Mouse (Mus musculus) kidney, embryonic 16.5 days (tissue): ENCODE data around the gene Osm. TPM values are rescaled to one million over a fixed set of nuclear protein-coding genes. Genes with fewer than 3 reads are reported as not detected.

ENCODE experiments used
- ATAC-seq: fragments of 200-750 bp; cut with Nextera tagmentation; 2 replicates; pipeline ENCODE4 v1.8.0; 2017; ENCODE audit warnings: moderate TSS enrichment; ENCODE audit not compliant: low FRiP score, low TSS enrichment
- H3K27ac ChIP-seq: fragments of 300-500 bp; sonication (generic); 2 replicates; pipeline ENCODE4 v1.5.1; 2014; ENCODE audit warnings: low read length
- H3K27me3 ChIP-seq: fragments of 300-500 bp; sonication (generic); 2 replicates; pipeline ENCODE4 v1.6.1; 2014; ENCODE audit warnings: low read length, control low read depth, mixed read lengths; ENCODE audit not compliant: insufficient read depth
- H3K36me3 ChIP-seq: fragments of 300-500 bp; sonication (generic); 2 replicates; pipeline ENCODE4 v1.6.1; 2014; ENCODE audit warnings: low read length, control low read depth, mixed read lengths; ENCODE audit not compliant: insufficient read depth
- H3K4me1 ChIP-seq: fragments of 300-500 bp; sonication (generic); 2 replicates; pipeline ENCODE4 v1.6.1; 2014; ENCODE audit warnings: low read length, control low read depth, mixed read lengths; ENCODE audit not compliant: insufficient read depth
- H3K4me2 ChIP-seq: fragments of 300-500 bp; sonication (generic); replicated peaks from 2 replicates; pipeline ENCODE4 v1.6.1; 2014; ENCODE audit warnings: low read depth, low read length
- H3K4me3 ChIP-seq: fragments of 300-500 bp; sonication (generic); 2 replicates; pipeline ENCODE4 v1.5.1; 2014; ENCODE audit warnings: mild to moderate bottlenecking, low read length
- H3K9ac ChIP-seq: fragments of 300-500 bp; sonication (generic); replicated peaks from 2 replicates; pipeline ENCODE4 v1.6.1; 2014; ENCODE audit warnings: low read length
- H3K9me3 ChIP-seq: fragments of 300-500 bp; sonication (generic); 2 replicates; pipeline ENCODE4 v1.6.1; 2016; ENCODE audit warnings: low read length, control low read depth
- WGBS: fragments of 180-500 bp; shearing (Covaris S2); extraction: QIAGEN DNeasy Blood & Tissue Kit; methylation state at CpG from one replicate; pipeline ENCODE4 v1.1.7; 2014; 5-methylcytosine and 5-hydroxymethylcytosine counted together
- polyA plus RNA-seq: library from polyadenylated mRNA; unstranded; fragments of >200 nt; fragmentation: Nextera tagmentation; extraction: Ambion mirVana; gene quantifications from 2 replicates; pipeline ENCODE4 v1.2.1, GENCODE M21; 2015

Gene Osm
- polyA plus RNA-seq, 1 experiment from 2014 or later: not detected

DNA sequence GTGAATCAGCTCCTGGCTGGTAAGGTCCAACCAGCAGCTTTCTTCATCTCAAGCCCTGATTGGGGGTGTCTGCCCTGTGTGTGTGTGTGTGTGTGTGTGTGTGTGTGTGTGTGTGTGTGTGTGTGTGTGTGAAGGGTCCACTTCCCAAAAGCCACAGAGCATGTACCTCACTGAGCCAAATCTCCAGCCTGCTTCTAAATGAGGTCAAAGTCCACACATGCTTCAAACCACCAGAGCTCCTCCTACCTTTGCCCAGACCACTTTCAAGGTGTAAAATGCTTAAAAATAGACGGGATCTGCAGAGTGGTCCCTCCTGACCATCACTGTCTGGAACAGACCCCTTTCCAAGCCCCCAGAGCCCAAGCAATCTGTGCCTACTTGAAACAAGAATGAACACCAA, 27.1 kb downstream of the Osm start:
- H3K27ac ChIP-seq: 0 out of 2 replicates have a peak overlapping the region, but pooled peaks have one; percentile 24
- no peak overlapping the region for H3K4me3 ChIP-seq
- no peaks in the 10 kb centered on the region for H3K36me3 ChIP-seq
- H3K9ac ChIP-seq: no peak overlapping the region
- no peak for ATAC-seq
- no peak overlapping the region for H3K4me2 ChIP-seq
- WGBS: 31% methylated on average over 1 of the region's 1 CpGs
- no peaks in the 10 kb centered on the region for H3K9me3 ChIP-seq
- peaks cover 20% of the 10 kb centered on the region for H3K27me3 ChIP-seq
- H3K4me1 ChIP-seq: peaks cover 55% of the 10 kb centered on the region

DNA sequence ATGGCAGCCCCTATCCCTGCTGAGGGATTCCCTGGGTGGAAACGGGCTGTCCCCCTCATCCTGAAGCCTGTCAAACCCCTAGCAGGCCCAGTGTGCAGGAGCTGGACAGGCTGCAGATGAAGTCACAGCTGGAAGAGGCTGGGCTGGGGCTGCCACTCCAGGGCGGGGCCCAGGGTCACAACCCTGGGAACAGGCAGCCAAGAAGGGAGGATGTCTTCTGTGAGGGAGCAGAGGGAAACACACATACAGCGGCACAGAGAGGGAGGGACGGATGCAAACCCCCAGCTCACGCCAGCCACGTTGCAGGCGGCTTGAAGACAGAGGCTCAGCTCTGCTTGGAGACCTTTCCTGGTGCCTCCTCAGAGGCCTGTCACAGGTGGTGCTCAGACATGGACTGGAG, 27.8 kb downstream of the Osm start:
- Histone ChIP-seq H3K9ac (no peak overlapping the region), H3K27ac (no peak overlapping the region), H3K9me3 (no peaks in the 10 kb centered on the region), H3K27me3 (peaks cover 20% of the 10 kb centered on the region), H3K4me1 (peaks cover 55% of the 10 kb centered on the region), H3K4me2 (no peak overlapping the region), H3K36me3 (no peaks in the 10 kb centered on the region), H3K4me3 (no peak overlapping the region)
- no peak for ATAC-seq
- WGBS: 57% methylated on average over 7 of the region's 7 CpGs

DNA sequence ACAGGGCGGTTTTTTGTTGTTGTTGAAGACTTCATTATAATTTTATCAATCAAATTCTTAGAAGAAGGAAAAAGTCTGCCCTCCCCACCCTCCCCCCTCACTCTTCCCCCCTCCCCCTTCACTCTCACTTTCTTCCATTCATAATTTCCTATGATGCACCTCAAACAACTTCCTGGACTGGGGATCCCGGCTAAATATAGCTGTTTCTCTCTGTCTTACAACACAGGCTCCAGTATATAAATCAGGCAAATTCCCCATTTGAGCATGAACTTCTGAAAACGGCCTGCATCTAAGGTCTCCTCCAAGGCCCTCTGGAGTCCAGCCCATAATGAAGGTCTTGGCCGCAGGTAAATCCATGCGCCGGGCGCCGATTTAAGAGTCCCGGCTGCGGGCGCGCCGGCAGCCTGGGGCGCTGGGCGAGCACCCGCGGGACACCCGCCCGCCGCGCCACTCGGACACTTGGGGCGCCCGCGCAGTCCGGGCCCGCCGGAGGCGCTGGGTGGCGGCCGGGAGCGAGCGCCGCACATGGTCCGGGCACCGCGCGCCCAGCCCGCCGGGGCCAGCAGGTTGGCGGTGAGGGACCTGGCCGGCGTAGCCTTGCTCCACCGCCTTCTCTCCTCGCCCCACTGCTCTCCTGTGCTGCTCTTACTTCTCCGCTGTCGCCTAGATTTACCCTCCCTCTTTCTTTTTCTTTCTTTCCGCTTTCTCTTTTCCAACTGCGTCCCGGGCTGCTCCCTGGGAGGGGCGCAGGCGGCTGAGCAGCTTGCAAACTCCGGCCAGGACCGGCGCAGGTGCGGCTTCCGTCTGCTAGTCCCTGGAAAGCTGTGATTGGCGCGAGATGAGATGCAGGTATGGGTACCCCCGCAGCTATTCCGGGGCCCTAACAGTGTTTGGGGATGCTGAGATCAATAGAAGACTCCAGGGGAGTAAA, 30.3 kb downstream of the Osm start:
- H3K36me3 ChIP-seq: no peaks in the 10 kb centered on the region
- peaks cover 47% of the 10 kb centered on the region for H3K4me1 ChIP-seq
- no peaks in the 10 kb centered on the region for H3K9me3 ChIP-seq
- under 1% methylated on average over 59 of the region's 61 CpGs for whole genome bisulfite sequencing
- H3K4me2 ChIP-seq: peak overlapping the region; percentile 94
- peak overlapping the region; percentile 66 for H3K4me3 ChIP-seq
- peaks cover 20% of the 10 kb centered on the region for H3K27me3 ChIP-seq
- H3K27ac ChIP-seq: no peak overlapping the region
- ATAC-seq: peak; percentile 67; the same call in 1 of the 2 replicates
- H3K9ac ChIP-seq: peak overlapping the region; percentile 73

DNA sequence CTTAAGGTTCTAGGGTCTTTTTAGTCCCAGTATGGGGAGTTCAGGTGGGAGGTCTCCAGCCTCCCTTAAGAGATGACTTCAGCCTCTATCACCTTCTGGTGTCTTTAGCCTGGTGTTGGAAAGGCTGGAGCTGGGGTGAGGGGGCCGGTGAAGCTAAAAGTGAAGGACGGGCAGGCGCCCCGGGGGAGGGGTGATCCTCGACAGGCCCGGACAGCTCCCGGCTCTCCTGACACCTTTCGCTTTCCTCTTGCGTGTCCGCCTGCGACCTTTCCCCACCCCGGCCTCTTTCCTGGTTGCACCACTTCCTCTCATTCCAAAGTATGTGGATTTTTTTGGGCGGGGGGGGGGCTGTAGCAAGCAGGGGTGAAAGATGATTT, 31.0 kb downstream of the Osm start:
- no peak for ATAC-seq
- Histone ChIP-seq H3K27me3 (peaks cover 20% of the 10 kb centered on the region), H3K27ac (no peak overlapping the region), H3K4me1 (peaks cover 40% of the 10 kb centered on the region), H3K4me3 (peak overlapping the region; percentile 66), H3K36me3 (no peaks in the 10 kb centered on the region), H3K9me3 (no peaks in the 10 kb centered on the region), H3K4me2 (peak overlapping the region; percentile 94), H3K9ac (peak overlapping the region; percentile 73; the same call in 1 of the 2 replicates)
- under 1% methylated on average over 13 of the region's 13 CpGs for WGBS

DNA sequence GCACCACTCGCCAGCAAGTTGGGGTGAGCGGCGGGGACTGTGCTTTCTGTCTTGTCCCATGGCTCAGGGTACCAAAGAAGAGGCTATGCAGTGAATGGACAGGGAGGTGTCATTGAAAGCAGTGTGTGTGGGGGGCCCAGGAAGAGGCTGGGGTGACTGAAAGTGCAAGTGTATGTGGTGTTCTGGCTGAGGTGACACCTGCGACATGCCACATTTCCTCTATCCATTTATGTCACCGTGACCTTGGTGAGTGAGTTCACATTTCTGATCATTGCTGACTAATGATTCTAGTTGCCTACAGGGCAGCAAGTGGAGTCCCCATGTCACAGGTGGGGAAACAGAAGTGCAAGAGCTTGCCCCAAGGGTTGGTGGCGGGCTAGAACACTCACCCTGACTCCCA, 32.3 kb downstream of the Osm start:
- H3K4me2 ChIP-seq: no peak overlapping the region
- H3K4me1 ChIP-seq: peaks cover 30% of the 10 kb centered on the region
- no peak overlapping the region for H3K4me3 ChIP-seq
- 86% methylated on average over 6 of the region's 6 CpGs for WGBS
- H3K9ac ChIP-seq: no peak overlapping the region
- H3K9me3 ChIP-seq: no peaks in the 10 kb centered on the region
- no peaks in the 10 kb centered on the region for H3K36me3 ChIP-seq
- peaks cover 20% of the 10 kb centered on the region for H3K27me3 ChIP-seq
- H3K27ac ChIP-seq: no peak overlapping the region
- no peak for ATAC-seq

DNA sequence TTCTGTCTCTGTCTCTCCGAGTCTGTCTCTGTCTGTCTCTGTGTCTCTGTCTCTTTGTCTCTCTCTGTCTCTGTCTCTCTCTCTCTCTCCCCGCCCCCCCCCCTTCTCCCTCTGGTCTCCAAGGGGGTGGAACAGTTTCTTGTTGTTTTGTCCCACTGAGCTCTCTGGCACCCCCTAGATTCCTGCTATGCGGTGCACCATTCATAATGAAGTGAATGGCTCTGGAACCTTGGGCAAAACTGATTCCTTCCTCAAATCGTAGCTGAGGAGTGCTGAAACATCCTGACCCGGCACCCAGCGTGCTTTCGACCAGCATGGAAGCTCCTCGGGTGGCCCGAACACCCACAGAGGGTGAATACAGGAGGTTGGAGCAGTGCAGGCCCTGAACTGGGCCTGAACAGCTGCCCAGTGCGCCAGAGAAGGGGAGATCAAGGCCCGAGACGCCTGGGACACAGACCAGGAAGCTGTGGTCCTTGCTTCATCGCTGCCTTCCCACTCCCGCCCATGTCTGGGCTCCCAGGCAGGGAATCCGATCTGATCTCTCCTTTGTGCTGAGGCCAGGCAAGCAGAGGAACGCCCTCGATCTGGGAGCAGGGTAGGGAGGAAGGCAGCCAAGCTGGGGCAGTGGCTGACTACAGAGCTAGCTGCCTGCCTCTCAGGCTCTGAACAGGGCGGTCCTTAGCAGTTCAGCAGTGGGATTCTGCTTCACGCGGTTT, 34.7 kb downstream of the Osm start:
- H3K4me2 ChIP-seq: no peak overlapping the region
- peak; percentile 27 for ATAC-seq
- WGBS: 29% methylated on average over 19 of the region's 20 CpGs
- H3K4me3 ChIP-seq: no peak overlapping the region
- H3K27me3 ChIP-seq: peaks cover 10% of the 10 kb centered on the region; the same call in 1 of the 2 replicates
- no peaks in the 10 kb centered on the region for H3K36me3 ChIP-seq
- peaks cover 16% of the 10 kb centered on the region for H3K4me1 ChIP-seq
- no peaks in the 10 kb centered on the region for H3K9me3 ChIP-seq
- 0 out of 2 replicates have a peak overlapping the region, but pooled peaks have one; percentile 7 for H3K27ac ChIP-seq
- peak overlapping the region; percentile 33; the same call in 1 of the 2 replicates for H3K9ac ChIP-seq

DNA sequence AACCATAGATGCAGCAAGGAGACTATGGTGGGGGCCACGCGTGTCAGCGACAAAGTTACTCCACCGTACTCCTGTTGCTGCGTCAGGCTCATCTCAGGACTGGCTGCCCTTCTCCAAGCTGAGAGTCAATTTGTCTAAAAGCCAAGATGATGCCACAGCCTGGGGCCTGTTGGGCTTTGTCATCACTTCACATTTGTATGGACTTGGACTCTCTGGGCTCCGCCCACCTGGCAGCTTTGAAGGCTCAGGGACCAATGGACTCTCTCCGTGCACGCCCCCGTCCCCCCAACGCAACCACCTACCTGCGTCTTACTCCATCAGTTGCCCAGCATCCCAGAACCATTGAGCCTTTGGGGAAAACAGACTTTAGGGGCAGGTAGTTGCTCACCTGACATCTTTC, 35.3 kb downstream of the Osm start:
- Histone ChIP-seq H3K4me3 (no peak overlapping the region), H3K36me3 (no peaks in the 10 kb centered on the region), H3K4me2 (no peak overlapping the region), H3K9ac (no peak overlapping the region), H3K27me3 (peaks cover 10% of the 10 kb centered on the region; the same call in 1 of the 2 replicates), H3K27ac (no peak overlapping the region), H3K4me1 (peaks cover 17% of the 10 kb centered on the region), H3K9me3 (no peaks in the 10 kb centered on the region)
- 72% methylated on average over 11 of the region's 11 CpGs for WGBS
- ATAC-seq: no peak

DNA sequence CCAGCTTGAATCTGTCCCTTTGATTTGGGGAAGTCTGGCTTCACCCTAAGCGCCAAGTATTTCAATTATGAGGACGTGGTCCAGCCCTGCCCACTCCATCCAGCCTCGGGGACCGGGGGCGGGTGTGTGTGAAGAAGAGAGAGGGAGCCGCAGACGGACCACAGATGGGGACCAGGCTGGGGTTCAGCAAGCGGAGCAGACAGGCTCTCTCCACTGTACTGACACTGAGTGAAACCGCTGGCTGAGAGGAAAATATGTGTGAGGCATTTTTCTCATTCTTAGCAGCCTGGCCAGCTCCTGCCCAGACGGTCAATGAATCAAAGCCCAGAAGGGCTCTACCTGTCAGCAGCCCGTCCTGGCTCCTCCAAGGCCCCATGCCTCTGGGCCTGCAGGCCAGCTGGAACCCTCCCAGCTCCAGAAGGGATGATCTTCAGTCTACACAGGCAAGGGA, 40.2 kb downstream of the Osm start:
- H3K27ac ChIP-seq: peak overlapping the region; percentile 30; the same call in 1 of the 2 replicates
- no peak overlapping the region for H3K4me3 ChIP-seq
- peak; percentile 82 for ATAC-seq
- H3K27me3 ChIP-seq: no peaks in the 10 kb centered on the region
- no peak overlapping the region for H3K4me2 ChIP-seq
- WGBS: 48% methylated on average over 11 of the region's 11 CpGs
- no peaks in the 10 kb centered on the region for H3K9me3 ChIP-seq
- no peak overlapping the region for H3K9ac ChIP-seq
- H3K4me1 ChIP-seq: peaks cover 9% of the 10 kb centered on the region
- H3K36me3 ChIP-seq: no peaks in the 10 kb centered on the region

DNA sequence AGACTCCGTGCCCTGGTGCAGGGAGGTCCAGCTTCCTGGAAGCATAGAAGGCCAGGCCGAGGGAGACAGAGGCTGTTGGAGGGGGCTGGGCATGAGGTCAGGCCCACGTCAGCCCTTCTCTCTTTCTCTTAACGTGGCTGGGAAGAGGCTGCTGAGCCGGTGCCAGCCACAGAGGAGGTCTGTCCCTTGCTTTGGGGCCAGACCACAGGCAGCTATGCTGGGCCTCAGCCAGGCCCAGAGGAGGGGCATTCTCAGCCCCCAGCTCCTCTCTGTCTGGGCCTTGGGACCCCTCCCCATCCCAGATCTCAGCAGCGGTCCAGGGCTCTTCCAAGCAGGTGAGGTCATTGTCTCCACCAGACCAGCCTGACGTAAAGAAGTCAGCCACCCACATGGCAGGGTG, 43.7 kb downstream of the Osm start:
- Histone ChIP-seq H3K4me2 (no peak overlapping the region), H3K4me1 (peaks cover 8% of the 10 kb centered on the region), H3K36me3 (no peaks in the 10 kb centered on the region), H3K9ac (no peak overlapping the region), H3K4me3 (no peak overlapping the region), H3K9me3 (no peaks in the 10 kb centered on the region), H3K27ac (no peak overlapping the region), H3K27me3 (no peaks in the 10 kb centered on the region)
- 62% methylated on average over 7 of the region's 7 CpGs for WGBS
- ATAC-seq: no peak
